Mouse (Mus musculus) frontal cortex, postnatal 10 days (tissue): ENCODE data around the gene St7.

ENCODE experiments used
- DNase-seq, 2 experiments: peaks; one replicate each; pipeline ENCODE4 v3.0.0; 2022; ENCODE audit warnings: low spot score in 2 of 2, mixed read lengths in 1 of 2

St7 gene

DNA sequence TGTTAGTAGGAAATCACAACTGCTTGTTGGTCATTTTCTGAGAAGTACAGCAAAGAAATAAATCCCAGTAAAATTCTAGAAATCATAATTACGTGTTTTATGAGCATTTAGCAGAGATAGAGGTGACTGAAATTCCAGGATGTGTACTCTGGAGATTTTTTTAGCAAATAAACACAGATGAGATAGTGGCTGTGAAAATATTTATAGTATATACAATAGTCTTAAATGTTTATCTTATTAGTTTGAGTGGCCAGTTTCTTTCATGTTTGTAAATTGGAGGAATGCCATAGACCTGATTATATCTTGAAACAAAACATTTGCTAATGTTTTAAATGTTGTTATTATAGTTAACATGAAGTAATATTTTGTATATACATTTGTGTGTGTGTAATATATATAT, 205.8 kb downstream of the St7 start:
- DNase-seq, result no peak

DNA sequence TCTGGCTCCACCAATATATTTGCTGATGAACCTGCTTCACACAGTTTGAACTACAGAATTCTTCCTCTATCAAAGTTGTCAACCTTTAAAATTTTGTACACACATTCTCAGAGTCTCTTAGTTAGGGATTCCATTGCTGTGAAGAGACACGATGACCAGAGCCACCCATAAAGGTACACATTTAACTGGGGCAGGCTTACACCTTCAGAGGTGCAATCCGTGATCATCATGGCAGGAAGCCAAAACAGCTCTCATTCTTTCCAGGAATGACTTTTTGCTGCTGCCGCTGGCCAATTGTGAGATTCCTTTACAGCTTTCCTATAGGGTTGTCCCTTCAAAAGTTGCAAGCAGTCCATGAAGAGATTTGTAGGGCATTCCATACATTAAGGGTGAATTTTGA, 210.6 kb downstream of the St7 start:
- DNase-seq, result no peak

DNA sequence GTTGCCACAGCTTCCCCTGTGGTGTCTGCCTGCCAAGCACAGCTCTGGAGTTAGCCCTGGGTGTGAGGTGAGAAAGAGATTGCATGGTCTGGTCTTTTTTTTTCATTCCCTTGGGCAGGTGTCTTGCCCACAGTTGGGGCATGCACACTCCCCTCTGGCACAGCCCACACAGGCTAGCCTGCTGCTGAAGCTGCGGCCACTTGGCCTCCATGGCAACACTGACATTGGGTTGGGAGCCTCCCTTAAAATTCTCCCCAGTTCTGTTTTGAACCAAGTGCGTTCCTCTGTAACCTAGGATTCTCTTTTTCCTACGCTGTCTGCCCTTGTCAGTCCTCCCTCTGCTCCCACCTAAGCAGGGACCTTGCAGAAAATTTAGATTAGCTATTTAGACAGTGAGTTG, 213.0 kb downstream of the St7 start:
- no peak for DNase-seq

DNA sequence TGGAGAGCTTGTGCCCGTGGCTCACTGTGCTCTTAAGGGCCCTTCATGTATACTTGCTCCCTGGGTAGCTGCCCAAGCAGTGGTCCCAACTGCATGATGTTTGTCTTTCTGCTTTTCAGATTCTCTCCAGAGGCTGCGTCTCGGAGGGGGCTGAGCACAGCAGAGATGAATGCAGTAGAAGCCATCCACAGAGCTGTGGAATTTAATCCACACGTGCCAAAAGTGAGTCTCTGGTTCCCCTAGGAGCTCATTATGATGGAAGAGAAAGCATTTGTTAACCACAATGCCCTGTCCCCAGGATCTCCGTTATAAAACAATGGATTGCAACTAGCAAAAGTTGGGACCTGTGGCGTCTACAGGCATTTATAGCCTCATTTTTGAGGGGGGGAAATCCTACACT, 213.6 kb downstream of the St7 start:
- no peak for DNase-seq

DNA sequence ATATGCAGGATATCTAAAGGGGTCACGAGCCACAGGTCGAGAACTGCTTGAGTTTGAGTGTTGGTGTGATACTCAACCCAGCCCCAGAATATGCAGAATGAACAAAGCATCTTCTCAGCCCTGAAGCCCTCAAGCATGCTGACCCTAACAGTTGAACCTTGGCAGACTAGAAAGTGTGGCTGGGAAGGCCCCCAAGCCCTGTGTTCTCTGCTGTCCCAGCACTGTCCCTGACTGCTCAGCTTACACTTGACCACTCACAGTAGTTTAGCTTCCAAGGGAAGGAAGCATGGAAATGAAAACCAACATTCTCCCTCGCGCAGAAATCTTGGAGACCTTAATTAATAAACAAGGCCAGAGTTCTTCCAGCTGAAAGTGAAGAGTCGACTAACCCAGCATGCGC, 219.6 kb downstream of the St7 start:
- no peak for DNase-seq

DNA sequence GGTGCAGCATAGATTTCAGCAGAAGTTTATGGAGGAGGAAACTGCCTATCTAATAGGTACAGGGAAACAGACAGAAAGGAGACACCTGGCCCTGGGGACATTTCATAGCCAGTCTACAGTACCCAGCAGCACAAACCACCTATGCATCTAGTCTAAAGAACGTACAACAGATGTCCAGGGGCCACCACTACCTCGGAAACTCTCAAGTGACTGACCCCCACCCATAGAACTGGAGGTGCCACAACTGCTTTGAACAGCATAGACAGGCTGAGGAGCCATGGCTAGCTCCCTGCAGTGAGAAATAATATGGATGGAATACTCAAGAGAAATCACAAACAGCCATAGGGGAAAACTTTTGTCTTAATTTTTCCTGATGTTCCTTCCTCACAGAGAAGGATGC, 220.1 kb downstream of the St7 start:
- no peak for DNase-seq

DNA sequence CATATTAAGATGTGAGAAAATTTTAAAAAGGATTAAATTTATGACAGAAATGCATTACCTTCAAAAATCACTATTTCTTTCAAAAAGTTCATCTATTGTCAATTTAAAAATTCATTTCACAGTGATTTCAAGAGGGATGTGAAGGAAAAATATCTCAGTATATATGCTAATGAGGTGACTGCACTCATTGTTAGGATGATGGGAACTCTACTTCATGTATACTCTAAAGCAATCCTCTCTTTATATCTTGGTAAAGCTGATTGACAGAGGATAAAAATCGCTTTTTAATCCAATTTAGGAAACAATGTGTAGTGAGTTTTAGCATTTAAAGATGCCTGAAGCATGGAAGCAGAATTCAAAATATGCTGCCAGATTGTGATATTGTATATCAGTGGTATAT, 220.6 kb downstream of the St7 start:
- DNase-seq, result no peak

DNA sequence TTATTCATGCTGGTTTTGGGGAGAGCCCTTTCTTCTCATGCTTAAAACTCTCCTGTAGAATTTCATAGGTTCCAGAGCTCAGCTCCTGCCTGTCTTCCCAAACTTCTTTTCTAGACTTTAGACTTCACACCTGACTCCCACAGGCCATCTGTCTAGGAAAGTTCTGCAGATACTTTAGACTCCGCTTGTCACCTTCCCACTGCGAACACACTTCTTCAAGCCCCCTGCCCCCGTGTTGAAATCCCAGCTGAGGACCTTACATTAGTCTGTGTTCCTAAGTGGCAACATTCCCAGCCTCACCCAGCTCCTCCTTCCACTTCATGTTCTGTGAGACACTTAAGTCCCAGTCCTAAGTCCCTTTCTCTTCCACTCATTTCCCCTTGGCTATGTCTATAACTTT, 221.6 kb downstream of the St7 start:
- DNase-seq, result peak in 1 of 2 experiments; percentile 28

DNA sequence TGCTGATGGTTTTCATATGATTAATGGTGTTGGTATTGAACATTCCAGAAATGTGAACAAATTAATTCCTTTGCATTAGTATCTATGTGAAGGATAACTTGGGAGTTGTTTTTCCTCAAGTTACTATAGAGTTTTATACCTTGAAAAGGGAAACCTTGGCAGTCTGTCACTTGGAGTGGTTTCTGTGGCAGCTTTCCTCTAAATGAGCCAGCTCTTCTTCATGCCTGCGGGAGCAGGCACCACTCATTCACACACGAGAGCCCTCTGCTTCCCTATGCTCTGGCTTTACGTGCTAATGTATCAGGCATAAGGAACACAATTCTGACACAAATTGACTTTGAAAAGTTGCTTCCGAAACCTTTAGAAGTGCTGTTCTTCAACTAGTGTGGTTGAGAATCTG, 224.5 kb downstream of the St7 start:
- no peak for DNase-seq

DNA sequence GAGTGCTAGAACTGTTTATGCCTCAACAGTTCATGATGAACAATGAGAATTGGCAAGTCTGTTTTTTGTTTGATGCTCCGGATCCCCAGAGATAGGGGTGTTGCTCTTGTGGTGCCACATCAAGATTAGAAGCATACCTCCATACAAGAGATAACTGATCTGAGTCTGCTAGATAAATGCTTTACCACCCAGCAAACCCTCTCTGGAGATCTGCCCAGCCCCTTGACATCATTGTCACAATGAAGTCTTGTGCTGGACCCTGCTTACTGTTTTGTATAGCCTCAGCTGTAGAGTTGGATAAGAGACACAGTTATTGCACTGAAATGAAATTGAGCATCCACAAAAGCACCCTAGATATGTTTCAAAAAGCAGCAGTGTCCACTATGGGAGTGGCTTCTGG, 229.4 kb downstream of the St7 start:
- no peak for DNase-seq

DNA sequence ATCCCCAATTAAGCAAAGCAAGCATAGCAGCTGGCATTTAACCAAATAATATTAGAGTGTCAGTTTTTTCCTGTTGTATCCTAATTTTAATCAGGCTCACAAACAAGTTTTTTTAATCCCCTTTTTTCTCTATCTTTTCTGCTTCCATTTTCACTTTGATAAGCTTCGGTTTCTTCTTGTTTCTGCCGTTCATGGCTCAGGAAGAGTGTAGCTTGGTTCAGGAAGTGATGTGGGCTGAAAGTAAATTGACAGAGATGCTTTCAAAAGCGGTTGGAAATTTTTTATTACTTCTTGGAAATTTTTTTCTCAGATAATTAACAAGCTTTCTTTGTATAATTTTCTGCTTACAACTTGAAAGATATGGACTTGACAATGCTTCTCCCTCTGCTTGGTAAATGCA, 230.2 kb downstream of the St7 start:
- DNase-seq, result no peak

DNA sequence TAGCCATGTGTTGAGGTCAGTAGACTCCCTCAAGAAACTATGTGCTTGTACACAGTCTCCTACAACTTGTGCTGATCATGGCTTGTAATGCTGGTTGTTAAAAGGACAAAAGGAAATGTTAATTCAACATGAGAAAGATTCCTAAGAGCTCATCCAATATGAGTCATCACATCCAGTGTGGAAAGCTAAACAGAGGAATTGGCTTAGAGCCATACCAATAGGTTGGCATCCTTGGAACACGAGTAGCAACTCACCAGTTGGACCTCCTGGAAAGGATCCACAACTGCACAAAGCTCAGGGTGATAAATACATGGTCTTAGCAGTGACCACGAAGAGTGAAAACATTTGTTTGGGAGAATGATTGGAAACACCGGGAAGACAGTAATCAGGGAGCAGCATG, 230.6 kb downstream of the St7 start:
- no peak for DNase-seq

DNA sequence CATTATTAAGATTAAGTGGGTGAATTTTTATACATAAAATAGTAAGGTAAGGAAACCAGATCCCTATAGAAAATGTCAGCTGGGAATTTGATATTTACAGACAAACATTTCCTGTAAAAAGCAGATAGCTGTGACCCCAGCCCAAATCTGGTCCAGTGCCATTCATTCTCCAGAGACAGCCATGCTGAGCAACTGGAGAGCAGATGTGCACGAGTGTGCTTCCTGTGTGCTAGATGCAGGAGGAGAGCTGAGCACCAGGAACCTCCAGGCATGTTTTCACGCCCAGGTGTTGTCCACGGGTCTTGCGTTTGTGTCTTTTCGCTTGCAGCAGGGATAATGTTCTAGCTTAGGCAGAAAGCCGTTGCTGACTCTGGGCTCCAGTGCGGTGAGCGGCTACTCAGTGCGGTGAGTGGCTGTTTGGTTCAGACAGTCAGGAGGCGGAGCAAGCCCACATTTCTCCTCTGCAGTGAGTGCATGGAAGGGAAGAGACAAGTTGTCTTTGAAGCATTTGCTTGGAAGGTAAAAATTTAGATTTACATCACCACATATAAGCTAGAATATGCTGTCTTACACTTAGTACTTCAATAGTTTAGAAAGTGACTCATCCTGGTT, 231.3 kb downstream of the St7 start:
- no peak for DNase-seq

DNA sequence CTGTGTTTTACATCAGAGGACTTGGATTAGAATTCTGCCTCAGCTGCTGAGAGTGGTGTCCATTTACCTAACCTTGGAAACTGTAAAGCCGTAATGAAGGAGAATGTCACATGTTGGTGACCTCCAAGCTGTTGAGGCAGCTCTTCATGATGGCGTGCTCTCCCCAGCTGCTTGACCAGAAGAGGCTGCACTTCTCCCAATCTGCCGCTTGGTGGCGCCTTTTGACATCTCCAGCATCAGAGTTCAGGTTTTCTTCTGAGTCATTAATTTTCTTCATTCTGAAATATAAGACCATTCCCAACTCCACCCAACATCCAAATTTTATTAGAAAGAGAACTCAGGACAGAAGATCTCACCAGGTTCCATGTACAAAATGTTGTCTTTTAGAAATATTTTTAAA, 232.5 kb downstream of the St7 start:
- no peak for DNase-seq

DNA sequence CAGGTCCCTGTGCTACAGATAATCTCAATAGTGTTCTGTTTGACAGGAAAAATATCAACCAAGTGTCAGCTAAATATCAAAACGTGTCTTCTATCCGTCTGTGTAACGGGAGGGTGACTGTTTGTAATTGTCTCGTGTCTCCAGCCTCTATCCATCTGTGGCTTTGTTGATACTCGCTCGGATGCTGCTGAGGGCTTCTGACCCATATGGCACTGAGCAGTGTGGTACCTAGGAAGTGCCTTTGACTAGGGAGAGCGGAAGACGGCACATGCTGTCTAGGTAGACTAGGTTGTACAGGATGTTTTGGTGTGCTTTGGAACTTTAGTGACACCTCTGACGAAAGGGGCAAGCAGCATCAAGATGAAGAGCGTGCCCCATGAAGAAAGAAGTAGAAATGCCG, 235.0 kb downstream of the St7 start:
- DNase-seq, result no peak

DNA sequence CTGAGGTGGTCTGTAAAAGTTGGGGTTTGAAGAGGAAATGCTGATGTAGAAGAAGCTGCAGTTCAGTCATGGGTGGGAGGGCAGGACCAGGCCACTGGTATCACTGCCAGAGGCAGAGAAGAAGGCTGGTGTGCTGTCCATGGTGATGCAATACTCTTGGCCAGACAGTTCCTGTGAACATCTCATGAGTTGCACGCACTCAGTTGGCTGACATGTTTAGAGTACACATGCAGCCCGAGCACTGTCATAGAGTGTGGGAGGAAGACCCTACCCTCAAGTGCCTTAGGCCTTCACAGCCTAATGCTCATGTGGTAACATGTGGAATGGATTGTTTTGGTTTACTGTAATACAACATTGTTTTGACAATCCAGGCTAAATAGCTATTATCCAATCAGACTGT, 238.5 kb downstream of the St7 start:
- no peak for DNase-seq

DNA sequence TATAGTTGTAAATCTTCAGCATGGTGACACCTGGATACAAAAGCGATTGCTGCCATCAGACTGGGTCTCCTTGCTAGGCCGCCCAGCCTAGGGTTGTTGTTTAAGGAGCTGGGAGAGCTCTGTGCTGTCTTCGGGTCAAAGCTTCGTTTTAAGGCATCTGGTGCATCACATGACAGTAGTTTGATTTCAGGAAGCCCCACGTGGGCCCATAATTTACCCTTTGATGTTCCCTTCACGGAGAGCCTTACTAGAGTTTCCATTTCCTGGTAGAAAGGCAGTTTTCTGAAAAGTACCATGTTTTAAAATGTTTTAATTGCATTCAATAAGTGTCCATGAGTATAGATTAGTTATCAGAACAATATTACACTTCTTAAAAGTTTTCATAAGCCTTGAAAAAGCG, 239.1 kb downstream of the St7 start:
- DNase-seq, result no peak

DNA sequence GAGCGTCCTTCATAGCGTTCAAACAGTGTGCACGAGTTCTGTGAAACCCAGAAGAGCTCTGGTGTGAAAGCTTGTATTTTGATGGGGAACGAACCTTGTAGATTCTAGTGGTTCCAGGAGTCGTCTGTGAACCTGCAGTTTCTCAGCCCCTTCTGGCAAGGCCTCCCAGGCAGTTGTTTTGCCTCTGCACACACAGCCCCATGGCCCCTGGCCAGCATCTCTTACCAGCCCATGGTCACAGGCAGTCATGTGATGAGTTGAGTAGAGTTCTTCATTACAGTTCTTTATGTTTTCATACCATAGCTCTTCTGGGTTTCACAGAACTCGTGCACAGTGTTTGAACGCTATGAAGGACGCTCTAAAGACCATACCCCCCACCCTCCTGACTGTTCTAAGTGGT, 240.1 kb downstream of the St7 start:
- DNase-seq, result no peak

DNA sequence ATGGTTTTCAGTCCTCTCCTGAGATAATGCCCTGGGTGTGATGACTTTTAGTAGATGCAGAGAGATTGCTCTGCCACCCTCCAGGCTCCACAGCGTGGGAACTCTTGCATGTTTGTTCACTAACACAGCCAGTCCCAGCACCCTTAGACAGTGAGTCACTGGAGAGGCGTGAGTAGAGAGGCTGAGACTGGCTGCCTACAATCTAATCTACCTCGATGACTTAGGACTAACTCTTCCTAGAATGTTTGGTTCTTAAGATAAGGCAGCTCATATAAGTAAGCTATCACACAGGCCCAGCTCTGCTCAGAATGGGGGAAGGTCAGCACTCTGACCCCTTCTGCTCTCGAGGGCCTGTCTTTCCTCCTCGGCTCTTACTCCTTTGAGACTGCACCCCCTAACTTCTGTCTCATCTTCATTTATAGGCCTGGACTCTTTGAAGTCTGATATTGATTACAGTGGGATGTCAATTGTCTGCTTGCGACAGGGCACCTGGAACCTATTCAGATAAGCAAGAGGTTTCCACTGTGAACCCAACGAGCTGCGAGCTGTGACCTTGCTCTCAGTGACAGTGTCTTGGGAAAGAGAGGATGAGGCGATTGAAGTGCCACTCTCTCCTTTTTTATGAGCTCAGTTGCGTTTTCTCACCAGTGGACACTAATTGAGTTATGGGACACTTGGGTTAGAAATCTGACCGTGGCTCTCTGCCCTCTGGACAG, 246.1 kb downstream of the St7 start:
- DNase-seq, result no peak

DNA sequence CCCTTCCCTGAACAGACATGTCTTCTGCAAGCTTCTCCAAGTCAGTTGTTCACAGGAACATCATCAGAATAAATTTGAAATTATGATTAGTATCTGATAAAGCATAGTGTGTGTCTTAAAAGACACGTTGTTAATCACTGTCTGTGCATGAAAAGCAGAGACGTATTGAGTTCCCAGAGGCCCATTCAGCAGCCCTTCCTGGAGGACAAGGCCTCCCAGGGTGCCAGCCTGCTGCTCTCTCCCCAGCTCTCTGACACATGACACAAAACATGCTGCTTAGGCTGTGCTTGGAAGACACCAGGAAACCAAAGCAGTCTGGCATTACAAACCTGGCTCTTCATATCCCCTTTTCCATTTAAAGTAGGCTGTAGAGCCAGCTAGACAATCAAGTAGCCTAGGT, 249.2 kb downstream of the St7 start:
- no peak for DNase-seq

DNA sequence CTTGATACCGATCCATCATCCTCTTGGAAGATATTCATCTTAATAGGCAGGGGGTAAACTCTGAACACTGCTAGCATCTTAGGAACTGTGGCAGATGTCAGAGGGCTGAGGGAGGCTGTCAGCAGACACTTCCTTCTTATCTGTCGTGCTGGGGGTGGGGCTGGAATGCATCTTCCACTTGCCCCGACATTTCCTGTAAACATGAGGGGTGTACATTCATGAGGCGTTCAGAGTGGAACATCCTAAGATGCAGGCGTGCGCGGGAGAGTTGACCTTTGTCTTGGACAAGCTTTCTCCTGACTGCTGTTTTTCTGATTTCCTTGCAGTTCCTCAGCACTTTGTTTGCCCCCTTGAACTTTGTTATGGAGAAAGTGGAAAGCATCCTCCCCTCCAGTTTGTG, 249.6 kb downstream of the St7 start:
- DNase-seq, result no peak

DNA sequence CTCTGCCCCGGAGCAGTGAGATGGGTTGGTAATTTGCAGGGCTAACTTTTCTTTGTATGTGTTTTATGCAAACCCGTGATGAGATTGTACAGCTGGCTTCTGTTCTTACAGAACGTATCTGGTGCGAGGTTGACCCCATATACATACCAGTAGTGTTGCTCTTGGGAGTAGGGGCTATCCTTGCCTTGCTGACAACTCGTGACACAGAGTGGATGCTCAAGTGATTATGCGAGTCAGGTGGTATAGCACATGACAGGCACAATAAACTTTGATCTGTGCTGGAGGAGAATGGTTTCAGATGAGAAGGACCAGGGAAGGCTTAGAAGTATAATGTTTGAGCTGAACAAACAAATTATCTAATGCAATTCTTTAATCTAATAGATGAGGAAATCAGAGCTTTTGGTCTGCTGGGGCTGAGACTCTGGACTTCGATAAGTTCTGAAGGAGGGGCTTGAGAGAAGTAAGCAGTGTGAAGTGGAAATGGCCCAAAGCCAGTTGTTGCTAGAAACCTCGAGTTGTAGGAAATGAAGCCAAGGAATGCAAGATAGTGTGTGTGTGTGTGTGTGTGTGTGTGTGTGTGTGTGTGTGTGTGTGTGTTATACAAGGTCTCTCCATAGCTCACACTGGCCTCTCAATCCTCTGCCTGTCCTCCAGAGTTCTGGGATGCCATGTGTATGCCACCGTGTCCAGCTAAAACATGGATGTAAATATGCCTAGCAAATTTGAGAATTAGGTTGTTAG, 251.3 kb downstream of the St7 start:
- no peak for DNase-seq

DNA sequence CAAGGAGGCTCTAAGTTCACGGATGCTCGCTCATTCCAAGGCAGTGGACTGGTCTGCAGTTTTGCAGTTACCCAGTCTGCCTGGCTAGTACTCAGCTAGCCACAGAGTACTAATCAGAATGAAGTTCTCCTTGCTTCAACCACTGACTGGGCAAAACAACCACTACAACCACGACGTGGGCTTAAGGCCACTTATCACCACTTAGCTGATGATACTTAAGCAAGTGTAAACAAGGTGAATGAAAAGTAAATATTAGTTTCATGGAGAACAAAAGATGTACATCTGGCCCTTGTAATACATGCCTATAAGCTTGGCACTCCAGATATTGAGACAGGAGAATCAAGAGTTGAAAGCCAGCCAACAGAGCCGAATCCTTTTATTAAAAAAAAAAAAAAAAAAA, 253.7 kb downstream of the St7 start:
- DNase-seq, result no peak
